In the genomic region with DNA sequence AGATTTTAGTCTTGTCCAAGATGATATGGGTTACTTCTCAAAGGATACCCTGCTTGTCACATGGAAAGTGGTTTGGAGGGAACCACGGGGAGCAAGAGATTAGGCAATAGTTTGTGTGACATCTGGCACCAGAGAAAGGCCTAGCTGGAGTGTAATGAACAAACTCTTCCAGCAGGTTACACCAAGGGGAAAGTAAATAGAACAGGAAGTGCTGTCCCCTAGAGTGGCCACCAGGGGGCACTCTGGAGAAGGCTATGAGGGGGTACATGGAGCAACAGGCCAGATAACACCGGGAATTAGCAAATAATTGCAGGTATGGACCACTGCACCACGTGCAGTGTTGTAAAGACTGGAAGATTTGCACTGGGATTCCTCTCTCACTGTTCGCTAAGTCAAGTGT, we compare ENCODE assay signal across 8 mouse cellular contexts. TPM values are rescaled to one million over a fixed set of nuclear protein-coding genes. Genes with fewer than 3 reads are reported as not detected.
DNase-seq lines count a peak whose midpoint lies in the region; ATAC-seq lines count a peak whose summit lies in the region.

No protein-coding gene starts in this region.

- peak; percentile 62 for DNase-seq in gastrocnemius, adult 18-20 months (ENCODE audit: low spot score)
- no peak for DNase-seq in gastrocnemius, postnatal 25 days
- DNase-seq in 3T3-L1 (ENCODE audit: low read depth, low spot score) = peak; percentile 55
- peak; percentile 53 to 82 for DNase-seq in adrenal gland, adult (ENCODE audit: inconsistent age in 2 of 2, low spot score in 1 of 2)
- DNase-seq in kidney, postnatal 10 days = peak; percentile 61
- no peak for DNase-seq in frontal cortex, postnatal 36 days (ENCODE audit: low spot score in 2 of 2)

- ATAC-seq in common myeloid progenitor, adult 5-6 weeks (replicated peaks; ENCODE audit: low read depth, poor library complexity, severe bottlenecking) = peak; percentile 98
- peak; percentile 98 for ATAC-seq in megakaryocyte-erythroid progenitor cell, adult 5-6 weeks (replicated peaks; ENCODE audit: low FRiP score, low TSS enrichment, poor library complexity, severe bottlenecking)

RNA-seq across cellular contexts. Expression of a gene that starts 19.0 kb away (rescaled TPM):
- total RNA-seq in gastrocnemius, adult 18-20 months (2021) = 1 to 10 TPM; 2.0 to 3.2 TPM
- 1 to 10 TPM; 4.8 to 5.0 TPM for total RNA-seq in gastrocnemius, postnatal 25 days (2021)
- total RNA-seq in common myeloid progenitor, adult 5-6 weeks (2017) = 7.8 and 11.7 TPM in 2 replicates
- total RNA-seq in megakaryocyte-erythroid progenitor cell, adult 5-6 weeks (2014; fragmentation: Nextera tagmentation) = 31.8 and 38.8 TPM in 2 replicates
- 18.1 and 22.1 TPM in 2 replicates for total RNA-seq in megakaryocyte-erythroid progenitor cell, adult 5-6 weeks (2017)

RNA-seq across cellular contexts. Expression of a gene that starts 28.7 kb away (rescaled TPM):
- 10 to 100 TPM; 25.1 to 29.3 TPM for total RNA-seq in gastrocnemius, adult 18-20 months (2021)
- total RNA-seq in gastrocnemius, postnatal 25 days (2021) = 10 to 100 TPM; 22.1 to 22.9 TPM
- 204 and 227 TPM in 2 replicates for total RNA-seq in common myeloid progenitor, adult 5-6 weeks (2017)
- 96.6 and 116 TPM in 2 replicates for total RNA-seq in megakaryocyte-erythroid progenitor cell, adult 5-6 weeks (2014; fragmentation: Nextera tagmentation)
- 251 and 271 TPM in 2 replicates for total RNA-seq in megakaryocyte-erythroid progenitor cell, adult 5-6 weeks (2017)

Comparison
In these comparisons a context has a peak if more than half of its experiments do, and no peak if none do; other contexts are left out.
1. DNase-seq: peak in gastrocnemius, adult 18-20 months (single experiment), 3T3-L1 (single experiment), adrenal gland, adult (2 of 2) and kidney, postnatal 10 days (single experiment); none in gastrocnemius, postnatal 25 days (single experiment) and frontal cortex, postnatal 36 days (0 of 2).